Mouse (Mus musculus): Measurements from ENCODE around the gene Man1c1.
A peak's percentile ranks its signal among the peaks of the same experiment; 100 is the strongest.

DNA sequence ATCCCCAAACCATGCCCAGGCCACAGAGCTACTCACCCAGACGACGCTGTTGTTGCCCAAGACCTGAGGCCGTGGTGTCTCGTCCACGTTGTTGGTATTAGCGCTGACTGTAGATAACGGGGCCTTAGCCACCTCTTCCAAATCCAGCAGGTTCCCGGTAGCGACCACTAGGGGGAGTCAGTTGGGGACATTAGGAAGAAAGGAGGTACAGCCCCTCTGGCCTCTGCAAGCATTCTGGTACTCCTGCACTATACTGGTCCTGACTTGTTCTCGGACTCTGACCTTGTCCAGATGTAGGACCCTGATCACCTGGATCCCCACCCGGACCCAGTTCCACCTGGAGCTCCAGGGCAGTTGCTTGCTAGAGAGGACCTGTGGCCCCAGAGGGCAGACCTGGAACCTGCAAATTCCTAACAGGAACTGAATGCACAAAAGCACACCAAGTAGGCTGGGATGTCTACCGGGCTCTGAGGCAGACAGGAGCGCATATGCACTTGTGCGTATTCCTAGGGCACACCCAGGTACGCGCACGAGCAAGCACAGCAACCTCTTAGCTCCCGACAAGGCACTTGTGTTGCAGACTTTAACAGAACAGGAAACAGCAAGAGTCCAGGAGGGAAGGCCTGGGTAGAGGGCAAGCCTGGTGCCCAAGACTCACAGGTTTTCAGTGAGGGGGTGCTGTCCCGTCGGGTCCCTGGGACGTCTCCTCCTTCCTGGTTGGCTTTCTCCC is 45.4 kb upstream of the Man1c1 start:
- TF ChIP-seq CTCF (IDR thresholded peaks at IDR 0.05; ENCODE audit: low read depth), result peak; percentile 71
- TF ChIP-seq EP300 (optimal IDR thresholded peaks at IDR 0.05), result no peak
